Mouse (Mus musculus) embryonic fibroblast, embryonic 13.5 days (primary cell): Measurements from ENCODE around the gene Dpf3.

ENCODE experiments used
- CTCF ChIP-seq: IDR thresholded peaks from 2 replicates; pipeline ENCODE4 v1.5.1; 2011; ENCODE audit warnings: mild to moderate bottlenecking, control low read depth, low read length, moderate library complexity, borderline replicate concordance; ENCODE audit not compliant: insufficient read depth
- POLR2A ChIP-seq: IDR thresholded peaks from 2 replicates; pipeline ENCODE4 v1.6.1; 2011; ENCODE audit warnings: low read depth, mild to moderate bottlenecking, control low read depth, low read length, moderate library complexity

DNA sequence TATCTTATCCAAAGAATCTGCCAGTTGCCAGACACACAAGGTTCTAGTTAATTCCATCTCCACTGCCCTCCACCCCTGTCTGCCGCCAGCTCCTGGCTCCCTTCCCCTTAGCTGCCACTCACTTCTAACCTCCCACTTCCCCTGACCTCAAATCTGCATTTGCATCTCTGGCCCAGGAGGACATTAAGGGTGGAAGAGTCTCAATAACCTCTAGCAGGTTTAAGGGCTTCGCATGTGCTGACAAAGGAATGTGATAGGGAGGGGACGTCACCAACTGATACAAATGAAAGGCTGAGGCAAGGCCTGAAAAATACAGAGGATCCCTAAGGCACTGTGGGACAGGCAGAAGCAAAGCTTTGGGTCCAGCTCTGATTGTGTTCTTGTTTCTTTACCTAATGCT is 100.0 kb downstream of the Dpf3 start:
- TF ChIP-seq POLR2A = no peak
- TF ChIP-seq CTCF = no peak
